Mouse (Mus musculus) embryonic facial prominence, embryonic 12.5 days (tissue): ENCODE results near the gene Ttll12. TPM values are rescaled to one million over a fixed set of nuclear protein-coding genes. Genes with fewer than 3 reads are reported as not detected.
A peak's percentile ranks its signal among the peaks of the same experiment; 100 is the strongest.

ENCODE experiments used
- ATAC-seq: fragments of 200-750 bp; cut with Nextera tagmentation; 2 replicates; pipeline ENCODE4 v1.8.0; 2017; ENCODE audit not compliant: insufficient number of reproducible peaks, insufficient read depth, low FRiP score, low TSS enrichment
- H3K27ac ChIP-seq: fragments of 300-500 bp; sonication (generic); 2 replicates; pipeline ENCODE4 v1.5.1; 2016; ENCODE audit warnings: mild to moderate bottlenecking
- H3K27me3 ChIP-seq: fragments of 300-500 bp; sonication (generic); 2 replicates; pipeline ENCODE4 v1.6.1; 2016; ENCODE audit warnings: mild to moderate bottlenecking, moderate library complexity
- H3K36me3 ChIP-seq: fragments of 300-500 bp; sonication (generic); 2 replicates; pipeline ENCODE4 v1.6.1; 2016; ENCODE audit warnings: mild to moderate bottlenecking
- H3K4me1 ChIP-seq: fragments of 300-500 bp; sonication (generic); 2 replicates; pipeline ENCODE4 v1.6.1; 2016
- H3K4me2 ChIP-seq: fragments of 300-500 bp; sonication (generic); replicated peaks from 2 replicates; pipeline ENCODE4 v1.6.1; 2016; ENCODE audit warnings: mild to moderate bottlenecking, moderate library complexity
- H3K4me3 ChIP-seq: fragments of 300-500 bp; sonication (generic); 2 replicates; pipeline ENCODE4 v1.5.1; 2016; ENCODE audit warnings: mild to moderate bottlenecking
- H3K9ac ChIP-seq: fragments of 300-500 bp; sonication (generic); 2 replicates; pipeline ENCODE4 v1.6.1; 2016; ENCODE audit warnings: mild to moderate bottlenecking, moderate library complexity
- H3K9me3 ChIP-seq: fragments of 300-500 bp; sonication (generic); 2 replicates; pipeline ENCODE4 v1.6.1; 2016; ENCODE audit warnings: mild to moderate bottlenecking, moderate library complexity
- WGBS: fragments of 180-500 bp; shearing (Covaris S2); methylation state at CpG from one replicate; pipeline ENCODE4 v1.1.7; 2016; 5-methylcytosine and 5-hydroxymethylcytosine counted together
- polyA plus RNA-seq: library from polyadenylated mRNA; unstranded; fragments of >200 nt; fragmentation: Nextera tagmentation; extraction: Ambion mirVana; gene quantifications from 2 replicates; pipeline ENCODE4 v1.2.1, GENCODE M21; 2016

The Ttll12 gene
- 48.9 and 51.0 TPM in 2 replicates for polyA plus RNA-seq

DNA sequence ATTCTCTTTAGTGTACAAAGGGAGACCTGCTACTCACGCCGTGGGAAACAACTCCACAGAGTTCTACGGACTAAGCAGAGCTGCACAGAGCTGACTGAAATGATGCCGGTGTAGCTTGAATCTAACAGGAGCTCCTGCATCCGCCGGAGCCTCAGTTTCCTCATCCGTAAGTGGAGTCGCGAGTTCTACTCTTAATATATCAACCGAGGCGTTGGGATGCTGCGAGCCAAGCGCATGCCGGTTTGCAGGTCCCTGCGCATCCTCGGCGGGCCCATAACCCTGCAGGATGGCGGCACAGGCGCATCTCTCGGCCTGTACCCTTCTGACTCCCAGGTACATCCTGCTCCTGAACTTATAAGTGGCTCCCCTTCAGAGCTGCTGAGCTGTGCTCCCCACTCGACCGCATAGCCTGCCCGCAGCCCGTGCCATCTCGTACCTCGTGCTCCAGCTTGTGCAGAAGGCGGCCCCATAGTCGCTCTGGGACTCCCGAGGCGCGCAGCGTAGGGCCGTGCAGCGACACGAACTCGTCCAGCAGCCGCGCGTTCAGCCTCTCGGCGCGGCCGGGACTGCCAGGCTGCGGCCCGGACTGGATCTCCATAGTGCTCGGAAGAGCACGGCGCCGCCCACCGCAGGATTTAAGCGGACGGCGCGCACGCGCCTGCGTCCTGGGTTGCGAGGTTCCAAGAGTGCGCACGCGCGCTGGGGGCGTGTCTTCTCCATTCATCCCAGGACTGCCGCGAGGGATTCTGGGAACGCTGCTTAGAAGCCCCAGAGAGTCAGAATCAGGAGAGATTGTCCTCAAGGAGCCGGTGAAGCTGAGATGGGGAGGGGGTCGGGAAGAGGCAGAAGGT is at the start of gene Ttll12:
Ttll12 (minus strand) TSS at position 645 of the 851 bp plus-strand sequence.
- Histone ChIP-seq H3K4me2 (peak within 1 kb of the TSS; percentile 83), H3K27ac (peak within 1 kb of the TSS; percentile 73), H3K4me1 (peaks cover 15% of the 10 kb centered on the region), H3K36me3 (peaks cover 6% of the 10 kb centered on the region; the same call in 1 of the 2 replicates), H3K4me3 (peak within 1 kb of the TSS; percentile 90), H3K9me3 (no peaks in the 10 kb centered on the region), H3K27me3 (no peaks in the 10 kb centered on the region), H3K9ac (peak within 1 kb of the TSS; percentile 80)
- ATAC-seq, result peak; percentile 82
- WGBS, result under 1% methylated on average over 68 of the region's 68 CpGs

DNA sequence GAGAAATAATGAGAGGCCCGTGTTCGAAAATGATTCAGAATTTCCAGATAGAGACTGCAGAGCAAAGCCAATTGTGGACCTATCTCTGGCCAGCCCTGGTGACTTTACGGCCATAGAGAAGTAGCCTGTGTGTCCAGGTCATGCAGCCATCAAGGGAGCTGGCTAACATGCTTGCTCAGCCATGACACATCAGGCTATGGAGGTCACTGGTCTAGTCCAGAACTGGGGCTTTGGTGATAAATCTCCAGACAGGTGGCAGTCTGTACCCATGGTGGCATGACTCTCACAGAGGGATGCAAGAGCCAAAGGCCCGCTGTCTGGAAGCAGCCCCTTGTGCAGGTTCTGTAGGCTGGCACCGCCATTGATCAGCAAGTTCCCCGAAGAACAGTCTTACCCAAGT is 47.6 kb upstream of the Ttll12 start:
- ATAC-seq, result no peak
- H3K36me3 ChIP-seq, result peaks cover 6% of the 10 kb centered on the region; the same call in 1 of the 2 replicates
- H3K9ac ChIP-seq, result no peak overlapping the region

DNA sequence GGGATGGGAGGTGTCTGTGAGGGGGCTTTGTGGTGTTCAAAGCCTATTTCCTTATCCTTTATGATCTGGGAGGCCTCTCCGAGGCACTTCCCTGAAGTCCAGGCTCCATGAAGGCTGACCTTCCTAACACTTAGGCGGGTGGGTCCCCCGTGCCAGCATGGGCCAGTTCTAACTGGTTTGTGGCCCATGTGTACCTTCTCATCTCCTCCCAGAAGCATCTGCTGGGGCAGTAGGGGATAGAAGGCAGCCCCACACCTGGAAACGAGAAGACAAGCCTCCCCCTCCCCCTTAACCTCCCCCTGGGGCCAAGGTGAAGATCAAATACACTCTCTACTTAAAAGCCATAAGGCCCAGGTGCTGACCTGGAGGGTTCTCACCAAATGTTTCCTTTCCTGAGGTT is 45.3 kb upstream of the Ttll12 start:
- H3K9me3 ChIP-seq, result no peaks in the 10 kb centered on the region
- H3K4me3 ChIP-seq, result no peak overlapping the region
- H3K4me2 ChIP-seq, result no peak overlapping the region
- no peak overlapping the region for H3K27ac ChIP-seq
- ATAC-seq, result no peak
- H3K4me1 ChIP-seq, result peaks cover 29% of the 10 kb centered on the region
- H3K36me3 ChIP-seq, result peaks cover 12% of the 10 kb centered on the region
- 40% methylated on average over 4 of the region's 4 CpGs for WGBS
- H3K27me3 ChIP-seq, result no peaks in the 10 kb centered on the region
- H3K9ac ChIP-seq, result no peak overlapping the region

More for the DNA sequence above, 47.6 kb upstream of the Ttll12 start:
- H3K27ac ChIP-seq, result no peak overlapping the region
- no peak overlapping the region for H3K4me3 ChIP-seq
- H3K4me2 ChIP-seq, result no peak overlapping the region
- H3K9me3 ChIP-seq, result no peaks in the 10 kb centered on the region
- H3K4me1 ChIP-seq, result peaks cover 29% of the 10 kb centered on the region
- 89% methylated on average over 6 of the region's 6 CpGs for WGBS
- H3K27me3 ChIP-seq, result no peaks in the 10 kb centered on the region

DNA sequence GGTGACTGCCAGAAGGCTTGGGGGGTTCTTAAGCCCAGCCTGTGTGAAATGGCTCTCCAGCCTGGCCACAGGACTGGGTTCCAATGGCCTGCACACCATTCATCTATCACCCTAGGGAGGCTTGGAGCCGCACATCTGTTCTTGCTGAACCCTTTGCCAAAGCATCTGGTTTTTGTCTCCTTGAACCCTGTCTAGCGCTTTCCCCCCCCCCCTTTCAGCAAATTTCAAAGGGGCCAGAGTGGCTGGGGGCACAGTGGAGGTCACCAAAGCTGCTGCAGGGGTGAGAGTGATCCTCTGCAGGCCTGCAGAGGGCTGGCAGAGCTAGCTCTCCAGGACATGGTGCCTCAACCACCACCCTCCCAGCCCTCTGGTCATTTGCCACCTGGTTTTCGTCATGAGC is 44.2 kb upstream of the Ttll12 start:
- no peak overlapping the region for H3K4me3 ChIP-seq
- no peaks in the 10 kb centered on the region for H3K27me3 ChIP-seq
- no peak for ATAC-seq
- no peak overlapping the region for H3K4me2 ChIP-seq
- WGBS, result 12% methylated on average over 3 of the region's 3 CpGs
- H3K9me3 ChIP-seq, result no peaks in the 10 kb centered on the region
- H3K27ac ChIP-seq, result peak overlapping the region; percentile 32; the same call in 1 of the 2 replicates
- peaks cover 8% of the 10 kb centered on the region for H3K36me3 ChIP-seq
- no peak overlapping the region for H3K9ac ChIP-seq
- peaks cover 29% of the 10 kb centered on the region for H3K4me1 ChIP-seq

DNA sequence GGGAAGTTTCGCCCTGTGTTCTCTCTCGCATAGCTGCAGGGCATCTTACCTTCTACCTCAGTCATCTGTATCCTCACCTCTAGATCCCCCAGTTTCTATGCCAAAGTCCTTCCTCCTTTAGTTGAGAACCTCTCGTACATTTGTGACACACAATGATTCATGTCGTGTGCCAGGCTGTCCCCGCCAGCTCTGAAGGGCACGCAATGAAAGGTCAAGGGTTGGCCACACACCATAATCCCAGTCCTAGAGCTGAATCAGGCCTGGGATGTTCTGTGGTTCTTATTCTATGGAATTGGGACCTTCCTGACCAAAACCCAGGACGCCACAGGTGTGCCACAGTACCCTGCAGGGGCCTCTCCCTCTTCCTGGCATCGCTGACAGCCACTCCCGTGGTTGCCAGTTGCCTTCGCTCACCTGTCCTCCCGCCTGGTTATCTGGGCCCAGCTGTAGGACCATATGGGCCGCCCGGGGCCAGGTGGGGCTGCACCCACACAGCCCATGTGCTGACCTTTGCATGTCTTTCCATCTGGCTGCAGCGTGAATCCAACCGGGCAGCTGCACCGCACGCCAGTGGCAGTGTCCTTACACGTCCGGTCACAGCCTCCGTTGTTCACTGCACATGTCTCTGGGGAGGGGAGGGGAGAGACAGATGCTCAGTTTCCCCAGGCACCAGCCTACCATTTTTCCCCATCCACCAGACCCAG is 43.4 kb upstream of the Ttll12 start:
- no peaks in the 10 kb centered on the region for H3K9me3 ChIP-seq

DNA sequence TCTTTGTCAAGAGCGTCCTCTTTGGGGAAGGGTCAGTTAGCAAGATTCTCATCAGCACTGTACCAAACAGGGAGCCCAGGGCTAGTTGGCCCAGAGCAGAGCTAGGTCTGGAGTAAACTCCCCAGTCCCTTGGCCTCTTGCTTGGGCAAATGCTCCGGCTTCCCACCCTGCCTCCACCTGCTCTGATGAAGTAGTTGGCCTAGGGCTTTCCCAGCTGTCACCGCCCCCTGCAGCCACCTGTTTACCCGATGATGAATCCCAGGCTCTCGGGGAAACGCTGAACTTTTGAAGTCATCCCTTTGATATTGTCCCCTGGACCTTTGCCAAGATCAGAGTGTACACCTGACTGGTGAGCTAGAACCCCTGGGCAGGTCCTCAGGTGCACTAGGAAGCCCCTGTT is 41.8 kb upstream of the Ttll12 start:
- peaks cover 29% of the 10 kb centered on the region for H3K4me1 ChIP-seq
- H3K9me3 ChIP-seq, result no peaks in the 10 kb centered on the region
- H3K9ac ChIP-seq, result no peak overlapping the region
- no peak overlapping the region for H3K4me3 ChIP-seq
- ATAC-seq, result no peak
- WGBS, result 71% methylated on average over 6 of the region's 6 CpGs
- no peaks in the 10 kb centered on the region for H3K27me3 ChIP-seq
- peaks cover 12% of the 10 kb centered on the region; the same call in 1 of the 2 replicates for H3K36me3 ChIP-seq
- no peak overlapping the region for H3K4me2 ChIP-seq
- no peak overlapping the region for H3K27ac ChIP-seq

More for the DNA sequence above, 43.4 kb upstream of the Ttll12 start:
- H3K4me3 ChIP-seq, result no peak overlapping the region
- no peak for ATAC-seq
- no peak overlapping the region for H3K4me2 ChIP-seq
- peaks cover 29% of the 10 kb centered on the region for H3K4me1 ChIP-seq
- WGBS, result 74% methylated on average over 20 of the region's 20 CpGs
- no peak overlapping the region for H3K27ac ChIP-seq
- H3K27me3 ChIP-seq, result no peaks in the 10 kb centered on the region
- H3K9ac ChIP-seq, result no peak overlapping the region
- H3K36me3 ChIP-seq, result peaks cover 6% of the 10 kb centered on the region

DNA sequence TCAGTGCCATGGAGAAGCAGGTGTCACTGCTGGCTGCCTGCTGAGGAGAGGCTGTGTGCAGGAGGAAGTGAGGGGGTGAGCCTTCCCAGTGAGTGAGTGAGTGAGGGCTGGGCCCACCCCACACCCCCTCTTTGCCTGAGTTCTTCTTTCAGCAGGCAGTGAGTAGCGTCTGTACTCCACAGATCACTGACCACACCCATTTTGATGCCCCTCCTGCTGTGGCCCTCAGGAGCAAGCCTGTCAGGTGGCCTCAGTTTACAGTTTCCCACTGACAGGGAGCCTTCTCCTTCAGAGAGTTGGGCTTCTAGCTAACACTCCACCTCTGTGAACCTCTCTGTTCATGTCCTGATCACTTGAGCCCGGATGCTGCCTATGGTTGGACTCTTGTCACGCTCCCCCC is 40.3 kb upstream of the Ttll12 start:
- H3K9me3 ChIP-seq, result peaks cover under 1% of the 10 kb centered on the region
- H3K27ac ChIP-seq, result no peak overlapping the region
- no peaks in the 10 kb centered on the region for H3K27me3 ChIP-seq
- peaks cover 20% of the 10 kb centered on the region for H3K36me3 ChIP-seq
- 56% methylated on average over 3 of the region's 3 CpGs for WGBS
- H3K4me1 ChIP-seq, result peaks cover 21% of the 10 kb centered on the region
- ATAC-seq, result no peak
- no peak overlapping the region for H3K9ac ChIP-seq
- no peak overlapping the region for H3K4me3 ChIP-seq
- no peak overlapping the region for H3K4me2 ChIP-seq

DNA sequence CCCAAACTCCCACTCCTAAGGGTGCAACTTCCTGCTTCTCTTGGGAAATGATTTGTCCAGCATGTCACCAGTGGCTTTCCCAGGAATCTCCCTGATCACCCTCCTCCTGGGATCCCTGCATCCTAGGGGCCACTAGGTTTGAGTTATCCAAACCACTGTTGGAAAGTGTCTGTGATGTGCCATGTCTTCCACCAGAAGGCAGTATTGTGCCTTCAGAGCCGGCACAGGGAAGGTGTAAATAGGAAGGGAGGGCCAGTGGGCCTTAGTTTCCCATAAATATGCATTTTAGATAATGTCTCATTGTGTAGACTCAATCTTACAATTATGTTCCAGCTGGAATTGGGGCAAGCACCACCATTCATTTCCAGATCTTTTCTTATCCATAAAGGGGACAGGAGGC is 39.1 kb upstream of the Ttll12 start:
- 20% methylated on average over 1 of the region's 1 CpGs for WGBS
- peaks cover 5% of the 10 kb centered on the region for H3K9me3 ChIP-seq

DNA sequence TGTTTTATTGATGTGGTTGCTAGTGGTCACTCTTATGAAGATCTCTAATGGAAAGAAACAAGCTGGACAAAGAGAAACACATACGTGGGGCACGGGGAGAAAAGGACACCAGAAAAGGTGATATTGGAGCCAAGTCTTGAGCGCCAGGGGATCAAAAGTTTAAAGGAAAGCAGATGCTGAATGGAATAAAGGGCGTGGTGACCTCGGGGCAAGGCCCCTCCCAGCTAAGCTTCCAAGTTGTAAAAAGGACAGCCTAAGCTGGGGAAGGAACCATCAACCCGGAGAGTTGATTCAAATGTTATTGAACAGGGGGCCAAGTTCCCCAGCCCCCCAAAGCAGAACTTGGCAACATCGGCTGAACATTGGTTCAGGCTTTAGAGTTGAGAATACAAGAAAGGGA is 36.1 kb upstream of the Ttll12 start:
- WGBS, result 56% methylated on average over 7 of the region's 7 CpGs
- Histone ChIP-seq H3K9ac (no peak overlapping the region), H3K27ac (no peak overlapping the region), H3K36me3 (peaks cover 38% of the 10 kb centered on the region), H3K27me3 (no peaks in the 10 kb centered on the region), H3K9me3 (peaks cover 5% of the 10 kb centered on the region), H3K4me3 (no peak overlapping the region), H3K4me2 (no peak overlapping the region), H3K4me1 (no peaks in the 10 kb centered on the region)
- no peak for ATAC-seq

More for the DNA sequence above, 39.1 kb upstream of the Ttll12 start:
- Histone ChIP-seq H3K4me1 (peaks cover 10% of the 10 kb centered on the region; the same call in 1 of the 2 replicates), H3K4me3 (no peak overlapping the region), H3K27me3 (no peaks in the 10 kb centered on the region), H3K9ac (no peak overlapping the region), H3K27ac (no peak overlapping the region), H3K4me2 (no peak overlapping the region), H3K36me3 (peaks cover 32% of the 10 kb centered on the region)
- no peak for ATAC-seq

DNA sequence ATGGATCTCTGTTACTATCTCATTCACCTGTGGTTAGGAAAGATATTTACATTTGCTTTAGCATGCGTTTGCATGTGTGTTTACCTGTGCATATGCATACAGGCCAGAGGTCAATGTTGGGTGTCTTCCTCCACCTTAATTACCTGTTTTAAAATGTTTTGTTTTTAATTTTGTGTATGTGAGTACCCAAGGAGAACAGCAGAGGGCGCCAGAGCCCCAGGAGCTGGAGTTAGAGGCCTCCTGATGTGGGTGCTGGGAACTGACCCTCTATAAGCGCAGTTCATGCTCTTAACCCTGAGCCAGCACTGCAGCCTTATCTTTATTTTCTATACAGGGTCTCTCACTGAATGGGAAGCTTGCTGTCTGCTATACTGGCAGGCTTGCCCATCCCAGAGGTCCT is 34.8 kb upstream of the Ttll12 start:
- no peaks in the 10 kb centered on the region for H3K4me1 ChIP-seq
- peaks cover 36% of the 10 kb centered on the region for H3K36me3 ChIP-seq
- H3K4me3 ChIP-seq, result no peak overlapping the region
- peaks cover 5% of the 10 kb centered on the region for H3K9me3 ChIP-seq
- no peak overlapping the region for H3K27ac ChIP-seq
- ATAC-seq, result no peak
- H3K27me3 ChIP-seq, result no peaks in the 10 kb centered on the region
- H3K9ac ChIP-seq, result no peak overlapping the region
- whole genome bisulfite sequencing, result 70% methylated on average over 3 of the region's 3 CpGs
- H3K4me2 ChIP-seq, result no peak overlapping the region

DNA sequence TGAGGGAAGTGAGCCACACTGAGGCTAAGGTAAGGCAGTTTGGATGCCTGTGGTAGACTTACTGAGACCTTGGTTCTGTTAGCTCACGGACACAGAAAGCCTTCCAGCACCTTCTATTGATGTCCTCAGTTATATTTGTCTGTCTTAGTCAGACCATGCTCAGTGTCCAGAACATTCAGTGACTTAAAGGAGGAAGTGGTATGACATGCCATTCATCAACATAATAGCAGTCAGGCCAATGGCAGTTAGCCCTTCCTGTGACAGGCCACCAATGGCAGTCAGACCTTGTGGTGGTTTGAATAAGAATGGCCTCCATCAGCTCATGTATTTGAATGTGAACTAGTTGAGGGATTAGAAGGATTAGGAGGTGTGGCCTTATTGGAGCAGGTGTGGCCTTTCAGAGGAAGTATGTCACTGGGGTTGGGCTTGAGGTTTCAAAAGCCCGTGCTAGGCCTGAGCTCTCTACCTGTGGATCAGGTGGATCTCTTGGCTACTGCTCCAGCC is 31.2 kb upstream of the Ttll12 start:
- H3K36me3 ChIP-seq, result peaks cover 38% of the 10 kb centered on the region
- no peaks in the 10 kb centered on the region for H3K27me3 ChIP-seq
- WGBS, result 95% methylated on average over 2 of the region's 2 CpGs
- H3K4me1 ChIP-seq, result no peaks in the 10 kb centered on the region
- H3K9ac ChIP-seq, result no peak overlapping the region
- H3K27ac ChIP-seq, result no peak overlapping the region
- H3K9me3 ChIP-seq, result peaks cover 5% of the 10 kb centered on the region
- H3K4me2 ChIP-seq, result no peak overlapping the region
- H3K4me3 ChIP-seq, result no peak overlapping the region
- no peak for ATAC-seq
